Mouse (Mus musculus): ENCODE data around the gene Znrf2.
A peak's percentile ranks its signal among the peaks of the same experiment; 100 is the strongest.

Znrf2 gene

DNA sequence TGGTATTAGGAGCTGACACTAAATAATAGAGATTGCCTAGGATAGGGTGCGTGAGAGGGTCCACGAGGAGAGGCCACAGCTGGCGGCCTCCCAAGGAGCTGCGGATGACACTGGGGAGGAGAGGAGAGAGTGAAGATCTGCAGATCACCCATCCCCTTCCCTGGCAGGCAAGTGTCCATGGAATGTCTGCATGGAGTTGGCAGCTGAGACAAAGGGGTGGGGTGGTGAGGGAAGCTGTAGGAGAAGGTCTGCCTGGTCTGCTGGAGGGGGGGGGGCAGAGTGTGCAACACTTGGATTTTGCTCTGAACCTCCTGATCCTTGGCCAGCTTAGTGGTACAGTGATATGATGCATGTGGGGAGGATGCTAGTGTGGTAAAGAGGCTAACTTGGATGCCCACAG is 98.3 kb downstream of the Znrf2 start:
- DNase-seq (ENCODE audit: low read depth), result no peak

DNA sequence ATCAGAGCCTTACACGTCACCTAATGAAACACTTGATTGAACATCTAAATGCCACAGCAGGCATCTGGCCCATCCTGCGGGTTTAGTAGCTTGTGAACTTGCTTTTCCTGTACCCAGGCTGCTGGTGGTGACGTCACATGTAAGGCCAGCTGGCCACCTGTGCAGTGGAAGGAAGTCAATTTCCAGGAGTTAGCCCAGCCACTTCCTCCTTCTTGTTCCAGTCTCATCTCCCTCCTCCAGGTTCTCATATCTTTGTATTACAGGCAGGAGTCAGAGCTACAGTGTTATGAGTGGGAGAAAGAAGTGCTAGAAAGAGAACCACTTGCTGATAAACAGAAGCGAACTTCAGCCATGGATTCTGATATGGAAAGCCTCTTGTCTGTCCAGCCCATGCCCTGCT is 99.4 kb downstream of the Znrf2 start:
- peak; percentile 59 for DNase-seq (ENCODE audit: low read depth)

DNA sequence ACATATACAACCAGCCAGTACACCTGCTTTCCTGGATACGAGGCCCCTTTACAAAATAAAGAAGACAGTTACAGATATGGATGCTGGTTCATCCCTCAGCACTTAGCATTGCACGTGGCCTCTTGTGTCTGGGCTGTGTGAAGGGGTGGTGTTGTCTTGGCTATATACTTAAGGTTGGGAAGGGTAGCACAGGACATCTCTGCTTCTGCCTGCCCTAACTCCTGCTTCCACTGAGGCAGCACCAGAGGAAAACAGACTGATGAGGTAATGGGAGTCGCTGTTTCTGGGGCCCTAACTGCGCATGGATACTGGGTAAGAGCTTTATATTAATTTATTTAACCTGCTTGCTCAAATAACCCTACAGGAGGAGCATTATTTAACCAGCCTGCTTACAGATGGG is 100.2 kb downstream of the Znrf2 start:
- no peak for DNase-seq (ENCODE audit: low read depth)

DNA sequence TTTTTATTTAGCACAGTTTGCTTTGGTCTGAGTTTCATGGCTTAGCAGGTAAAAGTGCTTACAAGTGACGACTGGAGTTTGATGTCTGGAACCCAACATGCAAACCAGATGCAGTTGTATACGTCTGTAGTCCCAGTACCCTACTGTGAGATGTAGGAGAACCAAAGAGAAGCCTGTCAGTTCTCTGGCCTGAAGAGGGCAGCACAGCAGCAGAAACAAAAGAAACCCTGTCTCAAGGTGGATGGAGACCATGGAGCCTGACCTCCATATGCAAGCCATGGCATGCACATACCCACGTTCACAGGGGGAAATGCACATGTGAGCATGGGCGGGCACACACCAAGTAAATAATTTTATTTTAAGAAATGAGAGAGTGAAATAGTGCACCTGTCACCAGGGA is 100.8 kb downstream of the Znrf2 start:
- peak; percentile 78 for DNase-seq (ENCODE audit: low read depth)

DNA sequence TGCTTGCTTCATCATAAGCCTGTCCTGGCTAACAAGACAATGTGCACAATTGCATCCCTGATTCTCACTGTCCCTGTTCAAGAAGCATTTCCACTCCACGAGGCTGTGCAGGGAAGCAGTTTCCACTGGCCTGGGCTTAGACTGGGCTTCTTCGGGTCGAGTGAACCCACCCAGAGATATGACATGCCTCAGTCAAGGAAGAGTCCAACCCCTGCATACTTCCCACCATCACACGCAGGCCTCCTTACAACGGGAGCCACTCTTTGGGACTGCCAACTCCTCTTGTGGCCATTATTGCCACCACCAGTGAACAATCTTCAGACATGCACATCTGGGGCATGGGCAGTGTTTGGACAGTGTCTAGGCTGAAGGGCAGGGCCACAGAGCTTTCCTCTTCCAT is 101.8 kb downstream of the Znrf2 start:
- no peak for DNase-seq (ENCODE audit: low read depth)

DNA sequence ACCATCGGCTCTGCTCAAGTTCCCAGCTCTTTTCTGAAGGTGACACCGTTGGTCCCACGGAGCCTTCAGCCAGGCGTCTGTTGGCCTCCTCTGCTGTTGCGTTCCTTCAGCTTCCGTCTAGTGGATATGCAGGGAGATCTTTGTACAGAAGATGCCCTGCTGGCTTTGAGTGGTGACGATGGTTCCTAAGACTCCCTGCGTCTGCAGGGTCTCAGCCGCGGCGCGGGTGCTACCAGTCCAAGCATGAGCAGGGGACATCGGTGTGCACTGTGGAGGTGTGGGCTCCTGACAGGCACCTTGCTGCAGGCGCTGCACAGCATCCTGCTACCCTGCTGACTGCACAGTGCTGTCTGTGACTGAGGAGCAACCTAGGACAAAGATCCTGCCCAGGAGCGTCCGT is 107.8 kb downstream of the Znrf2 start:
- no peak for DNase-seq (ENCODE audit: low read depth)

DNA sequence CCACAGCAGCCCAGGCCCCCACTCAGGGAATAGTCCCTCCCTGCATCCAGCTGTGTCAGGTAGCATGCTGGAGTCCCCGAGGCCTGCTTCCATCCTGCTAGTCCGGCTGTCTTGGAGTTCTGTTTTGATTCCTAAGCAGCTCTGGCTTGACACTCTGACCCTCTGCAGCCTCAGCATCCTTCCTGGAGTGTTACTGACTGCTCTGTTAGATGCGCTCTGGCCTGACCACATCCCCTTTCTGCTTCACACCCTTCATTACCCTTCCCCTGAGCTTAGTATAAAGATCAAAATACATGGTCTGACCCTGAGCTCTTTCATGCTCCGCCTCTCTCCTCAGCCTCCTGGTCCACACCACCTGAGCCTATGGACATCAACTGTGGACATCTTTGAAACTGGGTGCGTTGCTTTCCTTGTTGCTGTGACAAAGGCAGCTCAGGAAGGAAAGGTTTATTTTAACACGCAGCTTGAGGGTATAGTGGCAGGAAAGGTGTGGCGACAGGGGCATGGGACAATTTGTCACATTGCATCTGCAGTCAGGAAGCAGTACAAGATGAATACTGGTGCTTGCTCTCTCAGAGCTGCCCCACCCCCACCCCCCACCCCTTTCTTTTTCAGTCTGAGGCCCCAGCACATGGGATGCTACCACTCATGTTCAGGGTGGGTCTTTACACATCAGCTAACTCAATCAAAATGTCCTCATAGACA is 109.2 kb downstream of the Znrf2 start:
- peak; percentile 79 for DNase-seq (ENCODE audit: low read depth)

DNA sequence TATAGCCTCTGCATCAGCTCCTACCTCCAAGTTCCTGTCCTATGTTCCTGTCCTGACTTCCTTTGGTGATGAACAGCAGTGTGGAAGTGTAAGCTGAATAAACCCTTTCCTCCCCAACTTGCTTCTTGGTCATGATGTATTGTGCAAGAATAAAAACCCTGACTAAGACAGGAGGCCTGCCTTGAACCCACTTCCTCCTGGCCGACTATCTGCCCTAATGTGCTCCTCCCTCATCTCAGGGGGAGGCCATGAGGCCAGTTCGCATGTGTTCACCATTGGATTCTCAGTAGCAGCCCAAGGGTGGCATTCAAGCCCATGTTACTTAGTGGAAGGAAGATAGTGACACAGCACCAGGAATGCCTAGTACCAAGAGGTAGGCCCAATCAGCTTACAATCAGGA is 110.2 kb downstream of the Znrf2 start:
- DNase-seq (ENCODE audit: low read depth), result peak; percentile 76

DNA sequence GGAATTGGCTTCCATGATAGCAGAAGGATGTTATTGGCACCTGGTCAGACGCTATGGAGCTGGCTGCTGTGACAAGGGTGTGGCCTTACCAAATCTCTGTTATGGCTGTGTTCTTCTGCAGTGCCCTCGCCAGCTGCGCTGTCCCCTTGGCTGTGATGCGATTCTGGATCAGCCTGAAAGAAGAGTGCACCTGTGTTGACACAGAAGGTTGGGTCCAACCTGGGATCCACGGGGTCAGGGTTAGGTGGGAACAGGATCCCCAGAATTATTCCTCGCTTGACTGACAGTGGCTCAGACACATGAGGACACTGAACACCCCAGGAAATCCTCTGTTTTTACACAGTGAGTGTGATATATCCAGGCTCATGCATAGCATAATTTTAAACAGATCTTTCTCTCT is 111.2 kb downstream of the Znrf2 start:
- no peak for DNase-seq (ENCODE audit: low read depth)

DNA sequence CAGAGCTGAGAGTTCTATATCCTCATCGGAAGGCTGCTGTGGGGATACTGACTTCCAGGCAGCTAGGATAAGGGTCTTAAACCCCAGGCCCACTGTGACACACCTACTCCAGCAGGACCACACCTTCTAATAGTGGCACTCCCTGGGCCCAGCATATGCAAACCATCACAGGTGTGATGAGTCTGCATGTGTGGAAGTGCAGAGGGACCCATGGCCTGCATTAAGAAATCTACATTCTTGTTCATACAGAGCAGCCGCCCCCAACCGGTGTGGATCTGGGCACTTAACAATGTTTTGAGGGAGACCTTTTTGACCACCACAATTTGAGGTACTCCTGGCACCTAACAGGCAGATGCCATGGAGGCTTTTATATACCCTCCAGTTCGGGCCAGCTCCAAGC is 114.9 kb downstream of the Znrf2 start:
- DNase-seq (ENCODE audit: low read depth), result no peak

DNA sequence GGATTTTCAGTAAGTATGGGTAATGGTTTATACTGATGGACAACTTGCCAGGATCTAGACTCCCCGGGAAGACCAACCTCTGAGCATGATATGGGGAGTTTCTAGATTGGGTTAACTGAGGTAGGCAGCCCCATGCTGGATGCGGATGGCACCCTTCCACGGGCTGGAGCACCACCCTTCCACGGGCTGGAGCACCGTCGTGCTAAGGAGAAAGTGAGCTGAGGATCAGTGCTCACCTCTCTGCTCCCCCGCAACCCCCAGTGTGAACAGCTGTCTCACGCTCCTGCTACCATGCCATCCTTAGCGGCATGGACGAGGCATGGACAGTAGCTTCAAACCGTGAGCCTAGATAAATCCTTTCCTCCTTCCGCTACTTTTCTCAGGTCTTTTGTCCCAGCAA is 115.8 kb downstream of the Znrf2 start:
- no peak for DNase-seq (ENCODE audit: low read depth)

DNA sequence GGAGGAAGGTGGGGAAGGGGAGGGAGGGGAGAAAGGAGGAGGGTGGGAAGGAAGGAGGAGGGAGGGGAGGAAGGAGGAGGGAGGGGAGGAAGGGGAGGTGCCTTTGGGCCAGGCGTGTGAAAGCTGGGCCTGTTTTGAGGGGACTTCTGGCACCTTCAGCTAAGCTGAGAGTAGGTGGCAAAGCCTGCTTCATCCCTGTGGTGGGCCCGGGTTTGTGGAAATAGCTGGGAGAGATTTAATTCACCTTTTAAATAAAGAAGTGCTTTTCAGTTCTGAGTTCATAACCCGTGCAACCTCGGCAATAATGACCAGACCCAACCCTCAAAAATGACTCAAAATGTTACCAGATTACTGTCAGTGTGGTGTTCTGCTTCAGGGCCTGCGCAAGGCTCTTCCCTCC is 116.5 kb downstream of the Znrf2 start:
- no peak for DNase-seq (ENCODE audit: low read depth)

DNA sequence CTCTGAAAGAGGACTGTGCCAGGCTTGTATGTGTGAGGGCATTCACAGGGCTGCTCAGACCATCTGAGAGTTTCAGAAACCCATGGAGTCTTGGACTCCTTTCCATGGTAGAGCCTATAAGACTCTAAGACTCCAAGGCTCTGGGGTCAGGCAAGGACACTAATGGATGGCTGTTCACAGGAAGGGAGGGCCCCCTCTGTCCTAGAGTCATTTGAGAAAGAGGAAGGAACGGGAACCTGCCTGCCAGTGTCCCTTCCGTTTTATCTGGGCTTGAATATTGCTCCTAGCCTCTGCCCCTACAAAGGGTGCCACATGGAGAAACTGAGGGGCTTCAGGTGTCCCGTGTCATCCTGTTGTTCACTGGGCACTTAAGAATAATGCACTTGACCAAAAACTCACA is 117.2 kb downstream of the Znrf2 start:
- no peak for DNase-seq (ENCODE audit: low read depth)

DNA sequence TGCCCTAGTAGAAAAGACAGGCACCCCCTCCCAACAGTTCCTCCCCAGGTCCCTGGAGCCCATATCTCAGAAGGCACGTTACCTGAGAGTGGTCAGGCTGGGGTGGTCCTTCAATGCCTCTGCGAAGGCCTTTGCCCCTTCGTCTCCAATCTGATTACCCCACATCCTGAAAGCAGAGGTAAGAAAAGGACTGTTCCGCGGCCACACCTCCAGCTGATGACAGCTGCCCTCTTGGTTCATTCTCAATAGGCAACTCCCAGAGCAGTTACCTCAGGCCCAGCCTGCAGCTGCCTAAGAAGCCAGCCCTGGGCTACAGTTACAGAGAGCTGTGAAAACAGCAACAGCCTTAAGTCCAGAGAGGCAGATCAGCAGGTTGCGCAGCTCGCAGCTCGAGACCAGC is 117.6 kb downstream of the Znrf2 start:
- no peak for DNase-seq (ENCODE audit: low read depth)

DNA sequence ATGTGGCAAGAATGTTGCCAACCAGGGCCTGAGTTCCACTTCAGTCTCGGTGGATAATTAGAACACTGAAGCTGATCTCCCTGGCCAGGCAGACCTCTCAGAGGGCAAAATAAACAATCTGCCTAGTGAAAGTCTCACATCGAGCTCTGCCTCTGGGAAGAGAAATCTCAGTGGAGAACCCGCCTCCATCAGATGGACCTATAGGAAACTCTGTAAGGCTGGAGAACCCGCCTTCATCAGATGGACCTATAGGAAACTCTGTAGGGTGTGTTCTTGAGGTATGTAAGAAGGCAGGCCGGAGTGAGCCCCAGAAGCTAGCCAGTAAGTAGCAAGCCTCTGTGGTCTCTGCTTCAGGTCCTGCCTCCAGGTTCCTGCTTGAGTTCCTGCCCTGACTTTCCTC is 118.2 kb downstream of the Znrf2 start:
- no peak for DNase-seq (ENCODE audit: low read depth)

DNA sequence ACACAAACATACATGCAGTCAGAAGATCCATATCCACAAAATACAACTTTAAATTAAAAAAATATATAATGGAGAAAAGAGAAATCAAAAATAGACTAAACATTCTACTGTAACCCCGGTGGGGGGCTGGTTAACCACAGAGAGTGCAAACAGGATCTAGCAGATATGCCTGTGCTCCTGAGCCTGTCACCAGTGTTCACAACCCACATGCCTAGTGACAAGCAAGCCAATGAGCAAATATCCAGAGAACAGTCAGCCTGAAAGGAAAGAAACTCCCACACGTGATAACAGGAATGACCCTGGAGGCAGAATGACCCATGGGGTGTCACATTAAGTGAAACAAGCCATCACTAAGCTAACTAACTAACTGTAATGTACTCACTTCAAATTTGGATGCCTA is 119.8 kb downstream of the Znrf2 start:
- peak; percentile 44 for DNase-seq (ENCODE audit: low read depth)

DNA sequence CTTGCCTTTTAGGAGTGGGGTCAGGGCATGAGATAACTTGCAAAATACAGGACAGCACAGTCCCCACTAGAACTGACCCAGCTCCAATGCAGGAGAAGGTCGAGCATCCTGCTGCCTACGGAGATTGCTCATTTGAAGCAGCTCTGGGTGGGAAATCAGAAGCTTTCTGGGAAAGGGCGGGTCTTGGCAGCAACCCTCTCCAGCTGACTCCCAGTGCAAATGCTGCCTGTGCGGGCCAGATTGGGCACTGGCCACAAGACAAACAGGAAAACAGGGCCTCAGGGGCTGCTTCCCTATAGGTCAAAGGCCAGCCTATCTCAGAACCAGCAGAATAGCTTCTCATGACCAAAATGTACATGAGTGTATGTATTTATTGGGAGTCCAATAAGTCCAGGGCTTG is 122.9 kb downstream of the Znrf2 start:
- DNase-seq (ENCODE audit: low read depth), result peak; percentile 84

DNA sequence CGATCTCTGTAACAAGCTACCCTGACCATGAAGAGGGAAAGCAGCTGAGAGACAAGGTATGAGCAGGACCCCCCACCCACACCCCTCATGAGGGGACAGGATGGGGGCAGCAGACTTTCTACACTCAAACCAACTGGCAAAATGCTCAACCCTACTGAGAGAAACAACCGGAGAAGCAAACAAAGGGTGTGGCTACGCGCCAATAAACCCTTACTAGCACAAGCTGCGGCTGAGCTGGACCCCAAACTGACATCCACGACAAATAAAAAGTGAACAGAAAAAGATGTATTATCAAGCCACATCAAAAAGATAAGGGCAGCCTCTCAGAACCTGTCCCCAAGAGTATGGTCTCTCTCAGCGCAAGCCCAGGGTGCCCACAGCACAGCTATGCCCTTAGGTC is 123.4 kb downstream of the Znrf2 start:
- no peak for DNase-seq (ENCODE audit: low read depth)

DNA sequence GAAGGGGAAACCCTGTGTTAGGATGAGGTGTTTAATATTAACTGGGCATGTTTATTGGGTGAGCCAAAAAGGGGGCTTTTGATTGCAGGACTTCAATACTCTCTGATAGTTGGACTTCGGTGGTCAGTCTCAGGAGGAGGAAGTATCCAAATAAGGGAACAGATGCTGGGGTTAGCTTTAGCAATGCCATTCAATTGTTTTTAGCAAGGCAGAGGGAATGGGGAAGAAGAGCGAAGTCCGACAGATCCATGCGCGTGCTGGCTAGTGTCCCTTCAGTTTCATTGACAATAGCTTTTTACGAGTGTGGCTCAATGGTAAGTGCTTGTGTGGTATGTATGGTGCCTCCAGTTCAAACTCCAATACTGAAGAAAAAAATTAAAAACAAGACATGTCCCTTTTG is 124.4 kb downstream of the Znrf2 start:
- no peak for DNase-seq (ENCODE audit: low read depth)
